Mouse (Mus musculus): ENCODE data around the gene Fntb. TPM values are rescaled to one million over a fixed set of nuclear protein-coding genes. Genes with fewer than 3 reads are reported as not detected.

The Fntb gene
- polyA plus RNA-seq, 2 experiments: 21.4 to 28.8 TPM

DNA sequence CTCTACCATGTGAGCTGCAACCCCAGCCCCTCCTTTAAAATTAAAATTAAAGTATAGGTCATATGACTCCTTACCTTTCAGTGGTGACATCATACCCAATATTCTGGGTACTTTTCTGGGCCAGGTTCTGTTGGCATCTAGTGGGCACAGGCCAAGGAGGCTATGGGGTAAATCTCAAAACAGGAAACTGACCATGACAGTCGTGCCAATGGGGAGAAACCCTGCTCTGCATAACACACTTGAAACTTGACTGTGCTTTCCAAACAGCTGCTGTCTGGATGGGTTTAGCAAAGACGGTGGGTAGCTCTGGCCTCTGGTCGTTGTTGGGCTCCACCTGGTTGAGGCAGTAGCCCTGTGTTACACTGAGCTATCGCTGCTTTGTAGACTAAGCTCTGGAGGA lies 114.7 kb downstream of the Fntb start:
- no peaks in the 10 kb centered on the region for H3K27me3 ChIP-seq (ENCODE audit: control insufficient read depth, insufficient read depth, low read length)
- H3K9me3 ChIP-seq (ENCODE audit: control insufficient read depth, low read length): no peaks in the 10 kb centered on the region
- H3K36me3 ChIP-seq (replicated peaks; ENCODE audit: control insufficient read depth, insufficient read depth, low read depth): no peaks in the 10 kb centered on the region
- no peaks in the 10 kb centered on the region for H3K4me1 ChIP-seq (replicated peaks; ENCODE audit: control insufficient read depth in 2 of 2, insufficient read depth in 2 of 2, low read length in 1 of 2)
- TF ChIP-seq CTCF (IDR thresholded peaks at IDR 0.05; ENCODE audit: low read depth): no peak
- no peak for TF ChIP-seq EP300 (IDR thresholded peaks at IDR 0.05; ENCODE audit: low read depth)
- H3K4me2 ChIP-seq (ENCODE audit: low read depth): no peak overlapping the region
- H3K4me3 ChIP-seq (ENCODE audit: insufficient read depth in 1 of 2, low read depth in 2 of 2, low read length in 2 of 2): no peak overlapping the region
- WGBS (ENCODE audit: insufficient replicate concordance): 77% methylated on average over 4 of the region's 4 CpGs
- H3K27ac ChIP-seq: no peak overlapping the region
- H3K9ac ChIP-seq (replicated peaks): no peak overlapping the region
- DNase-seq (ENCODE audit: low read depth in 3 of 3, low spot score in 3 of 3): no peak
- no peak for ATAC-seq (ENCODE audit: insufficient read depth)

GRCm38 (mm10) chr12:76883824-76884223 lies 118.4 kb downstream of the Fntb start:
- H3K36me3 ChIP-seq (replicated peaks; ENCODE audit: control insufficient read depth, insufficient read depth, low read depth): no peaks in the 10 kb centered on the region
- ATAC-seq (ENCODE audit: insufficient read depth): no peak
- H3K27me3 ChIP-seq (ENCODE audit: control insufficient read depth, insufficient read depth, low read length): no peaks in the 10 kb centered on the region
- no peak overlapping the region for H3K4me2 ChIP-seq (ENCODE audit: low read depth)
- H3K4me3 ChIP-seq (ENCODE audit: insufficient read depth in 1 of 2, low read depth in 2 of 2, low read length in 2 of 2): no peak overlapping the region
- H3K4me1 ChIP-seq (replicated peaks; ENCODE audit: control insufficient read depth in 2 of 2, insufficient read depth in 2 of 2, low read length in 1 of 2): no peaks in the 10 kb centered on the region
- TF ChIP-seq CTCF (IDR thresholded peaks at IDR 0.05; ENCODE audit: low read depth) (no peak), EP300 (IDR thresholded peaks at IDR 0.05; ENCODE audit: low read depth) (no peak)
- H3K9ac ChIP-seq (replicated peaks): no peak overlapping the region
- DNase-seq (ENCODE audit: low read depth in 3 of 3, low spot score in 3 of 3): no peak
- no peak overlapping the region for H3K27ac ChIP-seq
- H3K9me3 ChIP-seq (ENCODE audit: control insufficient read depth, low read length): no peaks in the 10 kb centered on the region
- WGBS (ENCODE audit: insufficient replicate concordance): 82% methylated on average over 9 of the region's 9 CpGs

DNA sequence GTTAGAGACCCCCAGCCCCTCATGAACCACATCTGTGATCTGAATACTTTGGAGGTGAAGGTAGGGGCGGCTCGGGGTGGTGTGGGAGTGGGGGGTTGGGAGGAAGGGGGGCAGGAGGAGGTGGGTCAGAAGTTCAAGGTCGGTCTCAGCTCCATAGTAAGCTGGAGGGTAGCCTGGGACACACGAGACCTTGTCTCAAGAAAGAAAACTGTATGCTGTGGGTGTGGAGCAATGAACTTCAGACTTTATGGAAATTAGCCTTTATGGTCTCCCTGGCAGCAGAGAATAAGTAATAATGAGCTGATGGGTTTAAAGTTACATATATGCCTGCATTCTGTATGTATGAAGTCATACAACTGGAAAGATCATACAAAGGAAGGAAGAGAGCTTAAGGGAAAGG lies 119.7 kb downstream of the Fntb start:
- ATAC-seq (ENCODE audit: insufficient read depth): no peak
- peaks cover 3% of the 10 kb centered on the region in 2 experiments; a peak in 2 of 4 replicates for H3K4me1 ChIP-seq (replicated peaks; ENCODE audit: control insufficient read depth in 2 of 2, insufficient read depth in 2 of 2, low read length in 1 of 2)
- TF ChIP-seq EP300 (IDR thresholded peaks at IDR 0.05; ENCODE audit: low read depth) (no peak), CTCF (IDR thresholded peaks at IDR 0.05; ENCODE audit: low read depth) (no peak)
- no peak overlapping the region for H3K4me2 ChIP-seq (ENCODE audit: low read depth)
- no peaks in the 10 kb centered on the region for H3K9me3 ChIP-seq (ENCODE audit: control insufficient read depth, low read length)
- no peak overlapping the region for H3K4me3 ChIP-seq (ENCODE audit: insufficient read depth in 1 of 2, low read depth in 2 of 2, low read length in 2 of 2)
- H3K27ac ChIP-seq: no peak overlapping the region
- DNase-seq (ENCODE audit: low read depth in 3 of 3, low spot score in 3 of 3): no peak
- 89% methylated on average over 4 of the region's 4 CpGs for WGBS (ENCODE audit: insufficient replicate concordance)
- no peak overlapping the region for H3K9ac ChIP-seq (replicated peaks)
- H3K27me3 ChIP-seq (ENCODE audit: control insufficient read depth, insufficient read depth, low read length): no peaks in the 10 kb centered on the region
- H3K36me3 ChIP-seq (replicated peaks; ENCODE audit: control insufficient read depth, insufficient read depth, low read depth): no peaks in the 10 kb centered on the region

DNA sequence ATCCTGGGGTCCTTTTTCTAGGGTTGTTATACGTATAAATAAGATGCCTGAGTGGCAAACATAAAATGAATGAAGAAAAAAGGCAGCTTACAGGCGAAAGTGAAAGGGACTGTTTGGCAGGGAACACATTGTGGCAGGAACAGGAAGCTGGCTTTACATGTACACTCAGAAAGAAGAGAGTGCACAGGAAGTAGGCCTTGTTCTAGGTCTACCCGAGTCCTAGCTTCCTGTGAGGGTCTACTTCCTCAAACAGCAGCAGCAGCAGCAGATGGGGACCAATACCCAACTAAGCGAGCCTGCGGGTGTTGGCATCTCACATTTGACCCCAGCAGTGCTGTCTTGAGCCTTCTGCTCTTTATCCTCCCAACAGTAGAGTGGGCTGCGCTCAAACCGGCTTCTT lies 121.4 kb downstream of the Fntb start:
- H3K4me2 ChIP-seq (ENCODE audit: low read depth): no peak overlapping the region
- H3K36me3 ChIP-seq (replicated peaks; ENCODE audit: control insufficient read depth, insufficient read depth, low read depth): no peaks in the 10 kb centered on the region
- no peak for ATAC-seq (ENCODE audit: insufficient read depth)
- H3K27me3 ChIP-seq (ENCODE audit: control insufficient read depth, insufficient read depth, low read length): no peaks in the 10 kb centered on the region
- TF ChIP-seq EP300 (IDR thresholded peaks at IDR 0.05; ENCODE audit: low read depth) (no peak), CTCF (IDR thresholded peaks at IDR 0.05; ENCODE audit: low read depth) (no peak)
- no peak overlapping the region for H3K9ac ChIP-seq (replicated peaks)
- peaks cover 3% of the 10 kb centered on the region in 2 experiments; a peak in 2 of 4 replicates for H3K4me1 ChIP-seq (replicated peaks; ENCODE audit: control insufficient read depth in 2 of 2, insufficient read depth in 2 of 2, low read length in 1 of 2)
- H3K9me3 ChIP-seq (ENCODE audit: control insufficient read depth, low read length): no peaks in the 10 kb centered on the region
- WGBS (ENCODE audit: insufficient replicate concordance): 56% methylated on average over 7 of the region's 7 CpGs
- DNase-seq (ENCODE audit: low read depth in 3 of 3, low spot score in 3 of 3): no peak
- no peak overlapping the region for H3K27ac ChIP-seq
- H3K4me3 ChIP-seq (ENCODE audit: insufficient read depth in 1 of 2, low read depth in 2 of 2, low read length in 2 of 2): no peak overlapping the region

- no peak for TF ChIP-seq CTCF (IDR thresholded peaks at IDR 0.05; ENCODE audit: low read depth)
- TF ChIP-seq EP300 (IDR thresholded peaks at IDR 0.05; ENCODE audit: low read depth): no peak
- Histone ChIP-seq H3K9ac (replicated peaks) (no peak overlapping the region), H3K27me3 (ENCODE audit: control insufficient read depth, insufficient read depth, low read length) (no peaks in the 10 kb centered on the region), H3K27ac (no peak overlapping the region), H3K4me1 (replicated peaks; ENCODE audit: control insufficient read depth in 2 of 2, insufficient read depth in 2 of 2, low read length in 1 of 2) (peaks cover 3% of the 10 kb centered on the region in 2 experiments; a peak in 2 of 4 replicates), H3K36me3 (replicated peaks; ENCODE audit: control insufficient read depth, insufficient read depth, low read depth) (no peaks in the 10 kb centered on the region), H3K9me3 (ENCODE audit: control insufficient read depth, low read length) (no peaks in the 10 kb centered on the region), H3K4me2 (ENCODE audit: low read depth) (no peak overlapping the region), H3K4me3 (ENCODE audit: insufficient read depth in 1 of 2, low read depth in 2 of 2, low read length in 2 of 2) (no peak overlapping the region)
- ATAC-seq (ENCODE audit: insufficient read depth): no peak
- DNase-seq (ENCODE audit: low read depth in 3 of 3, low spot score in 3 of 3): no peak
- WGBS (ENCODE audit: insufficient replicate concordance): 90% methylated on average over 12 of the region's 12 CpGs
Observed at GRCm38 (mm10) chr12:76887941-76888340, 122.6 kb downstream of the Fntb start.
